Mouse (Mus musculus): ENCODE data around the gene Dcbld1. TPM values are rescaled to one million over a fixed set of nuclear protein-coding genes. Genes with fewer than 3 reads are reported as not detected.

The Dcbld1 gene
- 0.01 TPM in 2 replicates for polyA plus RNA-seq (2012)

DNA sequence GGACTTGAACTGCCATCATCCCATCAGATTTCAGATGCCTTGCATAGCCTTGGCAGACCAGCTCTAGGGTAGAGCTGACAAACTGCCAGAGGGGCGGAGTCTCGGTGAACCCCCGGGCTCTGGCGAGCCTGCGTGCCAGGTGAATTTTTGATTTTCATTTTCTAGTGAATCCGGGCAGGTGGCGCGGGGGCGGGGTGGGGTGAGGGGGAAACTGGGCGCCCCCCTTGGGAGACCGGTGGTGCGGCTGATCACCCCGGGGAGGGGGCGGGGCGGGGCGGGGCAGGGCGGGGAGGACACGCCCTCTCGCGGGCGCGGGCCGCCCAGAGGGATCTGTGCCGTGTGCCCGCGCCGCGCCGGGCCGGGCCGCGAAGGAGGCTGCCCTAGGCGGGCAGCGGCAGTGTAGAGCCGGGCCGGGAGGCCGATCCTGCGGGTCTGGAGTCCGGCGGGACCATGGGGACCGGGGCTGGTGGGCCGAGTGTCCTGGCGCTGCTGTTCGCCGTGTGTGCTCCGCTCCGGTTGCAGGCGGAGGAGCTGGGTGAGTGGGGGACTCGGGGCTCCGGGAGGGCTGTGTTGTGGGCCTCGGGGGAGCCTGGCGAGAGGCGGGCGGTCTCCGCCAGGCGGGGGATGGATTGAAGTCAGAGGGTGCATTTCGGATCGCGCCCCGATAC, at the start of gene Dcbld1:
Dcbld1 (plus strand) TSS at position 319 of the 668 bp plus-strand sequence.
- no peaks in the 10 kb centered on the region for H3K36me3 ChIP-seq (ENCODE audit: control insufficient read depth)
- H3K4me1 ChIP-seq (ENCODE audit: control insufficient read depth): peaks cover 14% of the 10 kb centered on the region
- no peaks in the 10 kb centered on the region for H3K9me3 ChIP-seq (ENCODE audit: control insufficient read depth, low read length)
- no peak for TF ChIP-seq TAL1 (IDR thresholded peaks at IDR 0.05; ENCODE audit: low read length)
- no peak for TF ChIP-seq GATA1 (IDR thresholded peaks at IDR 0.05; ENCODE audit: low read length)
- H3K27me3 ChIP-seq (ENCODE audit: control insufficient read depth): peaks cover 38% of the 10 kb centered on the region
- H3K4me3 ChIP-seq (replicated peaks): peak within 1 kb of the TSS; percentile 64

DNA sequence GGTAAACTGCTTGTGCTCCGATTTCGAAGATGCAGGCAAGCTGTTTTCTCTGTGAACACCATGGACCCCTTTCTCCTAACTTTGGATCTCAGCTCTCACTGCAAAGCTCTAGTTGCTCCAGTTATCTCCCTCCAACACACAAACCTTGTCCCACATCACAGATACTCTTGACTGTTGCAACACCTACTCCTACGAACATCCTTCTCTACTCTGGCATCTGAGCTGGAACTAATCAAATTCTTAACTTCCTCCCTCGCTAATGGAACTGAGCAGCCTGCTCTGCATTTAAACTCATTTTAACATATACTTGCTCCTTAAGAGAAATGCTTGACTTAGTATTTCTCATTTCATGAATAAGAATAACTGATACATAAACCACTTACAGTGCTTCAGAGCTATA, 47.5 kb upstream of the Dcbld1 start:
- no peaks in the 10 kb centered on the region for H3K27me3 ChIP-seq (ENCODE audit: control insufficient read depth)
- no peaks in the 10 kb centered on the region for H3K36me3 ChIP-seq (ENCODE audit: control insufficient read depth)
- no peaks in the 10 kb centered on the region for H3K4me1 ChIP-seq (ENCODE audit: control insufficient read depth)
- TF ChIP-seq TAL1 (IDR thresholded peaks at IDR 0.05; ENCODE audit: low read length) (no peak), GATA1 (IDR thresholded peaks at IDR 0.05; ENCODE audit: low read length) (no peak)
- H3K4me3 ChIP-seq (replicated peaks): no peak overlapping the region
- no peaks in the 10 kb centered on the region for H3K9me3 ChIP-seq (ENCODE audit: control insufficient read depth, low read length)

GRCm38 (mm10) chr10:52194957-52195852, 38.2 kb upstream of the Dcbld1 start, which contains the start of gene Ros1:
Gene Ros1 (minus strand): TSS chr10:52195244.
- no peak for TF ChIP-seq TAL1 (IDR thresholded peaks at IDR 0.05; ENCODE audit: low read length)
- TF ChIP-seq GATA1 (IDR thresholded peaks at IDR 0.05; ENCODE audit: low read length): no peak
- no peaks in the 10 kb centered on the region for H3K36me3 ChIP-seq (ENCODE audit: control insufficient read depth)

DNA sequence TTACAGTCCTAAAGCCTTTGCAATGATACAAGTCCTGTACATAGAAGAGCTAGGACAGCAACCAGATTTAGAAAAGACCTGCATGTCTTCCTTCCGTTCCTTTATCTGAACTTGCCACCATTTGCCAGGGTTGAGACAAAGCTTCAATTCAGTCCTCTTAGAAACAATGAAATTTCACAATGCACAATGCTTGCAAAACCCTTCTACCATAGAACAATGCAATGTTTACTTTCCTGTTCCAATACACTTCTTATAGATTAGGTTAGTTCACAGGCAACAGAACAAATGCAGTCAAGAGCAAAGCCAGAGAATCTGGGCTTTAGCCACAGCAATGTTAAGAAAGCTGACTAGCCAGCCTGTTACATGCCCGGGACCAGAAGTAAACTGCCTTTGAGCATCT, 29.4 kb upstream of the Dcbld1 start:
- Histone ChIP-seq H3K4me3 (replicated peaks) (no peak overlapping the region), H3K9me3 (ENCODE audit: control insufficient read depth, low read length) (no peaks in the 10 kb centered on the region), H3K27me3 (ENCODE audit: control insufficient read depth) (no peaks in the 10 kb centered on the region), H3K4me1 (ENCODE audit: control insufficient read depth) (no peaks in the 10 kb centered on the region), H3K36me3 (ENCODE audit: control insufficient read depth) (no peaks in the 10 kb centered on the region)
- TF ChIP-seq GATA1 (IDR thresholded peaks at IDR 0.05; ENCODE audit: low read length): no peak
- no peak for TF ChIP-seq TAL1 (IDR thresholded peaks at IDR 0.05; ENCODE audit: low read length)

More at GRCm38 (mm10) chr10:52194957-52195852, 38.2 kb upstream of the Dcbld1 start, which contains the start of gene Ros1:
- Histone ChIP-seq H3K27me3 (ENCODE audit: control insufficient read depth) (no peaks in the 10 kb centered on the region), H3K9me3 (ENCODE audit: control insufficient read depth, low read length) (no peaks in the 10 kb centered on the region), H3K4me1 (ENCODE audit: control insufficient read depth) (no peaks in the 10 kb centered on the region), H3K4me3 (replicated peaks) (no peak within 1 kb of the TSS)

- Histone ChIP-seq H3K4me1 (ENCODE audit: control insufficient read depth) (no peaks in the 10 kb centered on the region), H3K9me3 (ENCODE audit: control insufficient read depth, low read length) (no peaks in the 10 kb centered on the region), H3K36me3 (ENCODE audit: control insufficient read depth) (no peaks in the 10 kb centered on the region), H3K4me3 (replicated peaks) (no peak overlapping the region), H3K27me3 (ENCODE audit: control insufficient read depth) (no peaks in the 10 kb centered on the region)
- TF ChIP-seq GATA1 (IDR thresholded peaks at IDR 0.05; ENCODE audit: low read length) (no peak), TAL1 (IDR thresholded peaks at IDR 0.05; ENCODE audit: low read length) (no peak)
These were observed 18.1 kb upstream of the Dcbld1 start for GRCm38 (mm10) chr10:52215267-52215818.

GRCm38 (mm10) chr10:52216797-52217563, 16.4 kb upstream of the Dcbld1 start:
- H3K4me1 ChIP-seq (ENCODE audit: control insufficient read depth): no peaks in the 10 kb centered on the region
- TF ChIP-seq GATA1 (IDR thresholded peaks at IDR 0.05; ENCODE audit: low read length): no peak
- TF ChIP-seq TAL1 (IDR thresholded peaks at IDR 0.05; ENCODE audit: low read length): no peak
- H3K27me3 ChIP-seq (ENCODE audit: control insufficient read depth): no peaks in the 10 kb centered on the region
- H3K36me3 ChIP-seq (ENCODE audit: control insufficient read depth): no peaks in the 10 kb centered on the region
- H3K4me3 ChIP-seq (replicated peaks): no peak overlapping the region
- H3K9me3 ChIP-seq (ENCODE audit: control insufficient read depth, low read length): no peaks in the 10 kb centered on the region

GRCm38 (mm10) chr10:52217564-52217934, 15.9 kb upstream of the Dcbld1 start:
- Histone ChIP-seq H3K4me1 (ENCODE audit: control insufficient read depth) (no peaks in the 10 kb centered on the region), H3K9me3 (ENCODE audit: control insufficient read depth, low read length) (no peaks in the 10 kb centered on the region), H3K36me3 (ENCODE audit: control insufficient read depth) (no peaks in the 10 kb centered on the region), H3K27me3 (ENCODE audit: control insufficient read depth) (no peaks in the 10 kb centered on the region), H3K4me3 (replicated peaks) (no peak overlapping the region)
- TF ChIP-seq TAL1 (IDR thresholded peaks at IDR 0.05; ENCODE audit: low read length) (no peak), GATA1 (IDR thresholded peaks at IDR 0.05; ENCODE audit: low read length) (no peak)

GRCm38 (mm10) chr10:52219600-52219999, 13.8 kb upstream of the Dcbld1 start:
- H3K36me3 ChIP-seq (ENCODE audit: control insufficient read depth): no peaks in the 10 kb centered on the region
- H3K27me3 ChIP-seq (ENCODE audit: control insufficient read depth): no peaks in the 10 kb centered on the region
- no peaks in the 10 kb centered on the region for H3K9me3 ChIP-seq (ENCODE audit: control insufficient read depth, low read length)
- no peak for TF ChIP-seq GATA1 (IDR thresholded peaks at IDR 0.05; ENCODE audit: low read length)
- TF ChIP-seq TAL1 (IDR thresholded peaks at IDR 0.05; ENCODE audit: low read length): no peak
- H3K4me1 ChIP-seq (ENCODE audit: control insufficient read depth): no peaks in the 10 kb centered on the region
- H3K4me3 ChIP-seq (replicated peaks): no peak overlapping the region
